ENCODE assay signal across 15 mouse cellular contexts in genomic region chr15:10876328-10876727, GRCm38 (mm10).
DNase-seq lines count a peak whose midpoint lies in the region; ATAC-seq and TF ChIP-seq lines count a peak whose summit lies in the region.
"Had no signal": no experiment of that assay in that cellular context is flagged by ENCODE, and none has a peak within 500 bp of the region (broad histone marks: within the 10 kb centered on the region; RNA-seq: fewer than 3 reads in every experiment).

No protein-coding gene starts in this region.

- H3K36me3 ChIP-seq in heart, embryonic 11.5 days (ENCODE audit: control insufficient read depth, insufficient read depth, low read length), result no peaks in the 10 kb centered on the region
- no peaks in the 10 kb centered on the region for H3K36me3 ChIP-seq in spleen, adult 2 months (ENCODE audit: control insufficient read depth, insufficient read depth, low read length)
- no peaks in the 10 kb centered on the region for H3K36me3 ChIP-seq in kidney, postnatal 0 days (ENCODE audit: insufficient read depth, low read length)
- H3K36me3 ChIP-seq: embryonic facial prominence, embryonic 15.5 days had no signal

- 74% methylated on average over 5 of the region's 5 CpGs for WGBS in heart, embryonic 11.5 days (ENCODE audit: insufficient replicate concordance)
- 9% methylated on average over 5 of the region's 5 CpGs for WGBS in spleen, adult 2 months
- WGBS in kidney, postnatal 0 days, result 30% methylated on average over 5 of the region's 5 CpGs

- H3K4me1 ChIP-seq in heart, embryonic 11.5 days (ENCODE audit: control insufficient read depth, insufficient read depth, low read length), result no peaks in the 10 kb centered on the region
- H3K4me1 ChIP-seq in spleen, adult 2 months (ENCODE audit: control insufficient read depth, insufficient read depth, insufficient read length), result no peaks in the 10 kb centered on the region; the same call in 1 of the 2 replicates
- H3K4me1 ChIP-seq in kidney, postnatal 0 days (replicated peaks; ENCODE audit: insufficient read depth, low read length), result no peaks in the 10 kb centered on the region

- H3K4me2 ChIP-seq in heart, embryonic 11.5 days, result no peak overlapping the region
- no peak overlapping the region for H3K4me2 ChIP-seq in kidney, postnatal 0 days (ENCODE audit: low read length)
- H3K4me2 ChIP-seq: embryonic facial prominence, embryonic 15.5 days had no signal

- no peaks in the 10 kb centered on the region for H3K9me3 ChIP-seq in heart, embryonic 11.5 days (replicated peaks; ENCODE audit: control insufficient read depth, low read length)
- H3K9me3 ChIP-seq in kidney, postnatal 0 days (replicated peaks; ENCODE audit: low read length), result no peaks in the 10 kb centered on the region
- H3K9me3 ChIP-seq: embryonic facial prominence, embryonic 15.5 days had no signal

- no peaks in the 10 kb centered on the region for H3K27me3 ChIP-seq in heart, embryonic 11.5 days (ENCODE audit: control insufficient read depth, insufficient read depth, low read length)
- H3K27me3 ChIP-seq in spleen, adult 2 months (ENCODE audit: control insufficient read depth, insufficient read depth, low read length), result no peaks in the 10 kb centered on the region
- no peaks in the 10 kb centered on the region for H3K27me3 ChIP-seq in kidney, postnatal 0 days (ENCODE audit: insufficient read depth, low read length)
- H3K27me3 ChIP-seq: embryonic facial prominence, embryonic 15.5 days had no signal

- ATAC-seq in heart, embryonic 11.5 days (replicated peaks; ENCODE audit: insufficient number of reproducible peaks, low FRiP score, low TSS enrichment), result no peak
- peak; percentile 80; the same call in 1 of the 2 replicates for ATAC-seq in kidney, postnatal 0 days (replicated peaks; ENCODE audit: low FRiP score, low read depth)
- peak; percentile 66; the same call in 1 of the 2 replicates for ATAC-seq in monocyte, adult 5-6 weeks (replicated peaks; ENCODE audit: insufficient number of reproducible peaks, low FRiP score, low TSS enrichment, poor library complexity, severe bottlenecking)
- ATAC-seq: forebrain, embryonic 14.5 days; midbrain, embryonic 16.5 days had no signal

- no peak overlapping the region for H3K9ac ChIP-seq in heart, embryonic 11.5 days (ENCODE audit: low read depth, low read length)
- H3K9ac ChIP-seq in kidney, postnatal 0 days (ENCODE audit: low read depth, low read length), result no peak overlapping the region
- H3K9ac ChIP-seq: embryonic facial prominence, embryonic 15.5 days had no signal

- TF ChIP-seq CTCF in spleen, adult 2 months (IDR thresholded peaks at IDR 0.05; ENCODE audit: extremely low read depth, insufficient read depth, insufficient read length, insufficient replicate concordance), result no peak
- no peak for TF ChIP-seq CTCF in kidney, postnatal 0 days (IDR thresholded peaks at IDR 0.05; ENCODE audit: low read depth)

- H3K27ac ChIP-seq in heart, embryonic 11.5 days (ENCODE audit: low read depth, low read length), result no peak overlapping the region
- no peak overlapping the region for H3K27ac ChIP-seq in spleen, adult 2 months (ENCODE audit: insufficient read depth, low read length)
- H3K27ac ChIP-seq in kidney, postnatal 0 days, result no peak overlapping the region
- H3K27ac ChIP-seq: embryonic facial prominence, embryonic 15.5 days had no signal

- H3K4me3 ChIP-seq in heart, embryonic 11.5 days (ENCODE audit: low read depth, low read length), result no peak overlapping the region
- no peak overlapping the region for H3K4me3 ChIP-seq in spleen, adult 2 months (ENCODE audit: extremely low read depth, insufficient read depth, insufficient read length)
- no peak overlapping the region for H3K4me3 ChIP-seq in kidney, postnatal 0 days (replicated peaks; ENCODE audit: low read depth, low read length)
- H3K4me3 ChIP-seq: embryonic facial prominence, embryonic 15.5 days had no signal

- TF ChIP-seq POLR2A in spleen, adult 2 months (IDR thresholded peaks at IDR 0.05; ENCODE audit: low read depth, low read length), result no peak

- intact Hi-C loops in left cerebral cortex, postnatal 10 days (cut with DNase I), result no loop called here

- DNase-seq in heart, adult 8-10 months (ENCODE audit: low spot score), result peak; percentile 47
- DNase-seq in spleen, adult 2 months (ENCODE audit: low read depth in 1 of 2, low spot score in 2 of 2), result peak; percentile 10 to 30
- no peak for DNase-seq in spleen, postnatal 14 days (ENCODE audit: low spot score in 2 of 2)
- DNase-seq in kidney, postnatal 0 days (ENCODE audit: low spot score), result peak; percentile 49
- DNase-seq in left cerebral cortex, postnatal 10 days (ENCODE audit: extremely low spot score in 1 of 2, low spot score in 2 of 2), result no peak
- no peak for DNase-seq in cerebellum, postnatal 4 days (ENCODE audit: low spot score in 2 of 2)
- DNase-seq: cerebellum, postnatal 14 days; gastrocnemius, postnatal 14 days; lung, postnatal 36 days; retina, postnatal 1 day had no signal

Comparison
In these comparisons a context has a peak if more than half of its experiments do, and no peak if none do; other contexts are left out.
1. DNase-seq: peak in heart, adult 8-10 months (single experiment), spleen, adult 2 months (2 of 2) and kidney, postnatal 0 days (single experiment); none in spleen, postnatal 14 days (0 of 2), left cerebral cortex, postnatal 10 days (0 of 2) and cerebellum, postnatal 4 days (0 of 2).